Mouse (Mus musculus) stomach, embryonic 16.5 days (tissue): Measurements from ENCODE around the gene Gm20835. TPM values are rescaled to one million over a fixed set of nuclear protein-coding genes. Genes with fewer than 3 reads are reported as not detected.
"Not testable (repeated sequence)": the region's sequence is repeated elsewhere in the genome, so short reads cannot be mapped to it uniquely, and the experiment has no call there.

Experiments
- ATAC-seq: fragments of 200-750 bp; cut with Nextera tagmentation; 2 replicates; pipeline ENCODE4 v1.8.0; 2017; ENCODE audit warnings: moderate number of reproducible peaks, moderate TSS enrichment; ENCODE audit not compliant: insufficient read depth, low FRiP score
- H3K27ac ChIP-seq: fragments of 300-500 bp; sonication (generic); 2 replicates; pipeline ENCODE4 v1.5.1; 2014; ENCODE audit warnings: low read length
- H3K27me3 ChIP-seq: fragments of 300-500 bp; sonication (generic); 2 replicates; pipeline ENCODE4 v1.6.1; 2014; ENCODE audit warnings: low read length, control low read depth, mixed read lengths; ENCODE audit not compliant: control insufficient read depth, insufficient read depth
- H3K36me3 ChIP-seq: fragments of 300-500 bp; sonication (generic); 2 replicates; pipeline ENCODE4 v1.6.1; 2014; ENCODE audit warnings: low read length; ENCODE audit not compliant: control insufficient read depth, insufficient read depth
- H3K4me1 ChIP-seq: fragments of 300-500 bp; sonication (generic); 2 replicates; pipeline ENCODE4 v1.6.1; 2014; ENCODE audit warnings: low read length, control low read depth, mixed read lengths; ENCODE audit not compliant: control insufficient read depth, insufficient read depth
- H3K4me2 ChIP-seq: fragments of 300-500 bp; sonication (generic); 2 replicates; pipeline ENCODE4 v1.6.1; 2014; ENCODE audit warnings: low read depth, low read length, mixed read lengths
- H3K4me3 ChIP-seq: fragments of 300-500 bp; sonication (generic); replicated peaks from 2 replicates; pipeline ENCODE4 v1.5.1; 2014; ENCODE audit warnings: mild to moderate bottlenecking, low read length
- H3K9ac ChIP-seq: fragments of 300-500 bp; sonication (generic); 2 replicates; pipeline ENCODE4 v1.6.1; 2014; ENCODE audit warnings: low read length
- H3K9me3 ChIP-seq: fragments of 300-500 bp; sonication (generic); replicated peaks from 2 replicates; pipeline ENCODE4 v1.6.1; 2016; ENCODE audit warnings: low read length, control low read depth; ENCODE audit not compliant: control insufficient read depth
- WGBS: fragments of 180-500 bp; shearing (Covaris S2); extraction: QIAGEN DNeasy Blood & Tissue Kit; methylation state at CpG from one replicate; pipeline ENCODE4 v1.1.7; 2014; 5-methylcytosine and 5-hydroxymethylcytosine counted together
- polyA plus RNA-seq: library from polyadenylated mRNA; unstranded; fragments of >200 nt; fragmentation: Nextera tagmentation; extraction: Ambion mirVana; gene quantifications from 2 replicates; pipeline ENCODE4 v1.2.1, GENCODE M21; 2015

Gene Gm20835
- polyA plus RNA-seq = not detected in 2 replicates

GRCm38 (mm10) chrY:36735190-36735589, at the start of gene Gm20835:
Gene Gm20835, minus strand, starts transcription at chrY:36735290.
- not testable (repeated sequence) for ATAC-seq, H3K27ac ChIP-seq, H3K4me2 ChIP-seq, H3K36me3 ChIP-seq, H3K27me3 ChIP-seq, H3K9ac ChIP-seq, H3K4me3 ChIP-seq, H3K9me3 ChIP-seq, H3K4me1 ChIP-seq
- WGBS = no CpG with 5 or more reads among the region's 6 CpGs
